Mouse (Mus musculus) midbrain, embryonic 10.5 days (tissue): ENCODE results near the gene Gm11639. TPM values are rescaled to one million over a fixed set of nuclear protein-coding genes. Genes with fewer than 3 reads are reported as not detected.
"Not testable (repeated sequence)": the region's sequence is repeated elsewhere in the genome, so short reads cannot be mapped to it uniquely, and the experiment has no call there.

Experiments
- DNase-seq: peaks from one replicate; pipeline ENCODE4 v3.0.0-alpha.2; 2017; ENCODE audit warnings: low spot score
- H3K27ac ChIP-seq: fragments of 300-500 bp; sonication (generic); replicated peaks from 2 replicates; pipeline ENCODE4 v1.5.1; 2016; ENCODE audit warnings: mild to moderate bottlenecking
- H3K27me3 ChIP-seq: fragments of 300-500 bp; sonication (generic); 2 replicates; pipeline ENCODE4 v1.6.1; 2016; ENCODE audit warnings: low read depth, mild to moderate bottlenecking; ENCODE audit not compliant: poor library complexity, severe bottlenecking
- H3K36me3 ChIP-seq: fragments of 300-500 bp; sonication (generic); 2 replicates; pipeline ENCODE4 v1.6.1; 2016; ENCODE audit warnings: mild to moderate bottlenecking, moderate library complexity
- H3K4me1 ChIP-seq: fragments of 300-500 bp; sonication (generic); 2 replicates; pipeline ENCODE4 v1.6.1; 2016
- H3K4me3 ChIP-seq: fragments of 300-500 bp; sonication (generic); 2 replicates; pipeline ENCODE4 v1.5.1; 2016; ENCODE audit warnings: mild to moderate bottlenecking, moderate library complexity
- H3K9me3 ChIP-seq: fragments of 300-500 bp; sonication (generic); replicated peaks from 2 replicates; pipeline ENCODE4 v1.6.1; 2016; ENCODE audit warnings: mild to moderate bottlenecking
- WGBS: fragments of 180-500 bp; shearing (Covaris S2); methylation state at CpG from one replicate; pipeline ENCODE4 v1.1.7; 2016; 5-methylcytosine and 5-hydroxymethylcytosine counted together
- polyA plus RNA-seq: library from polyadenylated mRNA; unstranded; fragments of >200 nt; fragmentation: Nextera tagmentation; extraction: Ambion mirVana; gene quantifications from 2 replicates; pipeline ENCODE4 v1.2.1, GENCODE M21; 2016

Gene Gm11639
- polyA plus RNA-seq, 1 experiment from 2014 or later, result not detected

DNA sequence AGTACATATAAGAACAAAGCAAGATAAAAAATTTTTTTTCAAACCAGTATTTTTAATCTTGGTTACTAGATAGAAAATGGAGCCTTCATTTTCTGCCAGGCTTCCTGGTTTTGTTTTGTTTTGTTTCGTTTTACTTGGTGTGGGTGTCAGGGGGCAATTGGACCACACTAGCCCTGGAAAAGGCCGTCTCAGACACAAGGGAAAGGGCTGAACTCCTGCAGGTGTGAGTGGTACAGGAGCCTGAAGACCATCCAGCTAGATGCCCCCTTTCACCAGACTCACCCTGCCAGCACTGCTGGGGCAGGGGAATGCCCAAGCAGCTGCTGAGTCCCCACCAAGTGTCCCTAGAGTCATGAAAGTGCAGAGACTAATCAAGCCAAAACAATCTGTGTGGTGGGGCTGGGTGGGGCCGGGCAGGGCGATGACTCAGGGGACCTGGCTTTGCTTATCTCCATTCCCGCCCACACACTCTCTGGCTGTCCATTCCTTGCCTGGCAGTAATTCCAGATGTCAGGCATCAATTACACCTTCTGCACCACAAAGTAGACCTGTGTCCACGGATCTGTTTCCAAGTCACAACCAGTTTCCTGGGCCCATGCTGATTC, 343.3 kb downstream of the Gm11639 start:
- 71% methylated on average over 6 of the region's 6 CpGs for WGBS
- no peak overlapping the region for H3K4me3 ChIP-seq
- no peaks in the 10 kb centered on the region for H3K9me3 ChIP-seq
- H3K27ac ChIP-seq, result no peak overlapping the region
- H3K4me1 ChIP-seq, result no peaks in the 10 kb centered on the region
- no peaks in the 10 kb centered on the region for H3K27me3 ChIP-seq
- no peaks in the 10 kb centered on the region for H3K36me3 ChIP-seq
- DNase-seq, result no peak

DNA sequence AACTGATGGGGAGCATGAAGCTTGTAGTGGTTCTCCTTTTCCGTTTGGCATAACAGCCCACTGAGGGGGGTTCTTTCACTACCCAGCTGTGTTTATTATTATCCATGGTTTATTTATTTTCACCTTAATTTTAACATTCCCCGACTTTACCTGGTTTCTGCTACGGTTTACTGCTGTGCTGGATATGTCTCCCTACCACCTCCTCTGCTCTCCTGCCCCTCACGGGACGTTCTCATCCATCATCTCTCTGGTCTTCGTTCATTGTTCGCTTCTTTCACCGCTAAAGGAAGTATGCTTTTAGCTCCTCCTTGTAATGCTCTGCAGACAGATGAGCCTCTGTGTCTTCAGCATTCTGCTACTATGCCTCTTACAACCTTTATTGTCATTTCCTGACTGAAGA, 344.0 kb downstream of the Gm11639 start:
- DNase-seq, result no peak

DNA sequence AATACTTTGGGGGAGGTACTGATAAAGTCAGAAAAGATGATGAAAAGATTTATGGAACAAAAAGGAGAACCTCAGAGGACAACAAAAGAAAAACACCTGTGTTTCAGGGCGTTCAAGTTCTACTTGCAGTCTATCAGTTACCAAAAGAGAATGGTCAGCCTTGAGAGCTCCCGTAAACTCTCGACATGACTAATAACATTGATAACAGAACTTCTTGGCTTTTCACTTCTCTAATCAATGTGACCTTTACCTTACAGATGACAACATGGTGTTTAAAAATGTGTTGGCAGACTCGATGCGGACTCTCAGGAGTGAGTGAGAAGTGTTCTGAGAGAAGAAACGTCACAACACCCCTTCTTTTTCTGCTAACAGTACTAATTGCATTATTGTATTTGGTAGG, 344.7 kb downstream of the Gm11639 start:
- 93% methylated on average over 6 of the region's 6 CpGs for WGBS
- Histone ChIP-seq H3K4me3 (no peak overlapping the region), H3K36me3 (no peaks in the 10 kb centered on the region), H3K9me3 (no peaks in the 10 kb centered on the region), H3K27ac (no peak overlapping the region), H3K27me3 (no peaks in the 10 kb centered on the region), H3K4me1 (no peaks in the 10 kb centered on the region)
- no peak for DNase-seq

More for the DNA sequence above, 344.0 kb downstream of the Gm11639 start:
- no peaks in the 10 kb centered on the region for H3K4me1 ChIP-seq
- H3K27ac ChIP-seq, result no peak overlapping the region
- 85% methylated on average over 8 of the region's 8 CpGs for WGBS
- H3K9me3 ChIP-seq, result no peaks in the 10 kb centered on the region
- no peaks in the 10 kb centered on the region for H3K27me3 ChIP-seq
- no peaks in the 10 kb centered on the region for H3K36me3 ChIP-seq
- no peak overlapping the region for H3K4me3 ChIP-seq

DNA sequence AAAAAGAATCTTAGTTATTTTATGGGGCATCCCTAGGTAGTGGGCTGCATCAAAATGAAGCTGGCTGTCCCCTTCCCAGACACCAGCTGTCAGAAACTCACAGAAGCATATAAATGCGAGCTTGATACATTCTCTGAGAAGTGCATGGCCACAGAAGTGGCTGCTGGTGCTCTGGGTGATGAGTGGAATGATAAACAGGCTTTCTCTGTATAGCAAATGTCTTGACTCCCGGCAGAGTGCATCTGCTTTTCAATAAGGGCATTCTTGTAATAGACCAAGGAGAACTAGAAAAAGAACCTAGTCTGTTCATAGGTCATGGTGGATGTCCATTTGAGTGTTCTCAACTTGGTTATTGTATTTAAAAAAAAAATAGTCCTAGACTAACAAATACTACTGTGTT, 345.6 kb downstream of the Gm11639 start:
- H3K9me3 ChIP-seq, result no peaks in the 10 kb centered on the region
- 68% methylated on average over 2 of the region's 2 CpGs for WGBS
- no peak for DNase-seq
- H3K27me3 ChIP-seq, result no peaks in the 10 kb centered on the region
- no peak overlapping the region for H3K4me3 ChIP-seq
- H3K36me3 ChIP-seq, result no peaks in the 10 kb centered on the region
- no peak overlapping the region for H3K27ac ChIP-seq
- H3K4me1 ChIP-seq, result no peaks in the 10 kb centered on the region

DNA sequence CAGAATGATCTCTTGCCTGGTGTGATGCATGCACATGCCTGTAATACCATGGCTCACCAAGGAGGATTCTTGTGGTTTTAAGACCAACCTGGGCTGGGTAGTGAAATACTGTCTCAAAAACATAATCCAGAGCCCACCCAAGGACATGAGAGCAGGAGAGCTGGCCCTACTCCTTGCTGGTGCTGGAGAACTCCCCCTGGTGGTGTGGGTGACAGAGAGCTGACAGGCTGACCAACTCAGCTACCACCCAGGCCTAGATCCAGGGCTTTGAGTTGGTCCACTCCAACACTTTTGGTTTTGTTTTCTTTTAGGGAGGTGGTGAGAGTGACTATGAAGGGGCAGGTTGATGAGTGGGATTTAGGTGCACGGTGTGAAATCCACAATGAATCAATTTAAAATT, 349.6 kb downstream of the Gm11639 start:
- no peak for DNase-seq
- Histone ChIP-seq H3K9me3 (no peaks in the 10 kb centered on the region), H3K36me3 (no peaks in the 10 kb centered on the region), H3K4me1 (no peaks in the 10 kb centered on the region), H3K4me3 (no peak overlapping the region), H3K27ac (no peak overlapping the region), H3K27me3 (no peaks in the 10 kb centered on the region)
- 89% methylated on average over 1 of the region's 1 CpGs for WGBS

DNA sequence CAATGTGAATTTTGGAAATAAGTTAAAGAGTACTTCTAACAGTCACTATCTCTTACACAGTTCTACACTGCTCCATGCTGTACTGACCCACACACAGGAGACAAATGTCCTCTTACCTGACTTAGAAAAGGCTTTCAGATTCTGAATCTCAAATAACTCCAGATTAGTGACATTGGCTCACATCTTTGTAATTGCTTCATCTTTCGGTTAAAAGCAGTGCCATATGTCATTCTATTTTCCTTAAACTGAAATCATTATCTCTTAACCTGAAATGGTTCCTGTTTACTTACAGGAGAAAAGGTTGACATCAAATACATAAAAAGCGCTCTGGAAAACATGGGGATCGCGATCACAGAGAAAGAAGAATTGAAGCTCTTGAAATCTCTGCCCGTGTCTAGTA, 377.8 kb downstream of the Gm11639 start, which contains the start of gene Efcab3:
Gene Efcab3, plus strand, starts transcription at position 301 of the 400 bp plus-strand sequence.
- no peaks in the 10 kb centered on the region for H3K9me3 ChIP-seq
- H3K27ac ChIP-seq, result no peak within 1 kb of the TSS
- H3K4me1 ChIP-seq, result no peaks in the 10 kb centered on the region
- WGBS, result 92% methylated on average over 5 of the region's 5 CpGs
- no peak within 1 kb of the TSS for H3K4me3 ChIP-seq
- H3K36me3 ChIP-seq, result no peaks in the 10 kb centered on the region
- DNase-seq, result no peak
- no peaks in the 10 kb centered on the region for H3K27me3 ChIP-seq

DNA sequence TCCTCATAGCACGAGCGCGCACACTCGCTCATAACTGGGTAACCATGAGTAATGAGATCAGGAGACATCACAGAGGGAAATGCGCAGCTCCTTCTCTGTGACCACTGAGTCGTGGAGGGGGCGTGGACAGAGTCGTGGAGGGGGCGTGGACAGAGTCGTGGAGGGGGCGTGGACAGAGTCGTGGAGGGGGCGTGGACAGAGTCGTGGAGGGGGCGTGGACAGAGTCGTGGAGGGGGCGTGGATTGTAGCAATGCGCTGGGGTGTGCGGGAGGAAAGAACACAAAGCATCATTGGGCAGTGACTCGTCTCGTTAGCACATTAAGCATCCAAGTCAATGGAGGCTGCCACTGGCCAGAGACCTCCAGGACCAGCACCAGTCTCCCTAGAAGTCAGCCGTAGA, 426.9 kb downstream of the Gm11639 start:
- not testable (repeated sequence) for H3K4me1 ChIP-seq, H3K27me3 ChIP-seq, H3K4me3 ChIP-seq, H3K9me3 ChIP-seq, H3K27ac ChIP-seq, H3K36me3 ChIP-seq, DNase-seq
- WGBS, result 79% methylated on average over 22 of the region's 22 CpGs

DNA sequence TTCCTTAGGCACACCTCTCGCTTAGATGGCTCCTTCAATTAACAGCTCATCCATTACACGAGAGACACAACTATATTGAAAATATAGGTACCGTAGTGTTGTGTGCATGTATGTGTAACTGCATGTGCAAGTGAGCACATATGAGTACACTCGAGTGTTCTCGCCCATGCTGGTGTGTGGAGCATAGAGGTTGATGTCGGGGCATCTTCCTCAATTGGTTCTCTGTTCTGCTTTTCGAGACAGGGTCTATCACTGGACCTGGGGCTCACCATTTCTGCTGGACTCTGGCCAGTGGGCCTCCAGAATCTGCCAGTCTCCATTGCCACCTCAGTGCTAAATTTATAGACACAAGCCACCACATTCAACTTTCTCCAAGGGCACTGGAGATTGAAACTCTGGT, 432.3 kb downstream of the Gm11639 start:
- H3K36me3 ChIP-seq, result no peaks in the 10 kb centered on the region
- no peak for DNase-seq
- H3K9me3 ChIP-seq, result no peaks in the 10 kb centered on the region
- H3K4me3 ChIP-seq, result no peak overlapping the region
- H3K27ac ChIP-seq, result no peak overlapping the region
- no peaks in the 10 kb centered on the region for H3K27me3 ChIP-seq
- 88% methylated on average over 7 of the region's 7 CpGs for WGBS
- H3K4me1 ChIP-seq, result 0 out of 2 replicates have a peak, but pooled peaks cover 3% of the 10 kb centered on the region

DNA sequence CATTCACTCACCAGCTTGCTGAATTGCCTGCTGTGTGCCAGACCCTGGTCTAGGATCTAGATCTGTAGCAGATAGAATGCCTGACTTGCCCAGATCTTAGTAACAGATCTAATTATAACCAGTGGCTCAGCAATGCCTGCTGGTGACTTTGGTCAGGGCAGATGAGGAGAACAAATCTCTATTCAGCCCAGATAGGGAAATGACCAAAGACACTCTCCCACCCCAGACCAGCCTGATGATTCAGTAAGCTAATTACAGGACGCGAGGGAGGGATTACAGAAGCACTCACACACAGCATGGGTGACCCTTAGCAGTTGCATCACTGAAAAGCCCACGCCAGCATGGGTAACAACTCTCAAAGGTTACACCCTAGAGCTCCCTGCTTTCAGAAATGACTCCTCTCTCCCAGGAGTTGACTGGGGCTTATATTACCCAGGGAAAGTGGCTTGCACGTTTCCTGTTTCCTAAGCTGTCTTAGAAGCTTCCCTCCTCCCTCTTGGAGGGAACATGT, 435.1 kb downstream of the Gm11639 start:
- H3K9me3 ChIP-seq, result no peaks in the 10 kb centered on the region
- H3K27me3 ChIP-seq, result no peaks in the 10 kb centered on the region
- H3K36me3 ChIP-seq, result no peaks in the 10 kb centered on the region
- 0 out of 2 replicates have a peak, but pooled peaks cover 3% of the 10 kb centered on the region for H3K4me1 ChIP-seq
- no peak overlapping the region for H3K4me3 ChIP-seq
- no peak for DNase-seq
- no peak overlapping the region for H3K27ac ChIP-seq
- 30% methylated on average over 4 of the region's 4 CpGs for WGBS

DNA sequence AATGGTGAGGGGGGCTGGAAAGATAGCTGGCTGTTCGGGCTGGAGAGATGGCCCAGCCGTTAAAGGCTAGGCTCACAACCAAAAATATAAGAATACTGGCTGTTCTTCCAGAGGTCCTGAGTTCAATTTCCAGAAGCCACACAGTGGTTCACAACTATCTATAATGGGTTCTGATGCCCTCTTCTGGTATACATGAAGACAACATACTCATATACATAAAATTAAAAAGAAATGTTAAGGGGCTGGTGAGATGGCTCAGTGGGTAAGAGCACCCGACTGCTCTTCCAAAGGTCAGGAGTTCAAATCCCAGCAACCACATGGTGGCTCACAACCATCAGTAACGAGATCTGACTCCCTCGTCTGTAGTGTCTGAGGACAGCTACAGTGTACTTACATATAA, 436.3 kb downstream of the Gm11639 start:
- not testable (repeated sequence) for H3K4me1 ChIP-seq, H3K27me3 ChIP-seq, H3K9me3 ChIP-seq, H3K4me3 ChIP-seq, H3K27ac ChIP-seq, DNase-seq, H3K36me3 ChIP-seq
- WGBS, result 78% methylated on average over 5 of the region's 5 CpGs

DNA sequence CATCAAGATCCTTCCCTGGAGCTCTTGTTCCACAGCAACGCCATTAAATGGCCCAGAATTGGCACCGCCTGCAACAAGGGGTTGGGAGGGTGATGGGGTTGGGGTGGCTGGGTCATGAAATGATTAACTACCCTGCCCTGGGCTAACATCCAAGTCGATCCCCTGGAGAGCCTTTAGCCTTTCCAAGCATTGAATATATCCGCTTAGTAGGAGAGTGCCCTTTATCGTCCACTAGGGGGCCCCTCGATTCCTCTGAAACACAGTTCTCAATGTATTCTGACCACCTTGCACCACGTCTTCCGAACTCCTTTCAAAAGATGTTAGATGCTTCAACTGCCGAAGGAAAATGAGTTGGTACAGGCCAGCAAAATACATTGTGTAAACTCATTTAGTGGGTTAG, 438.5 kb downstream of the Gm11639 start:
- Histone ChIP-seq H3K9me3 (no peaks in the 10 kb centered on the region), H3K27ac (no peak overlapping the region), H3K4me1 (peaks cover 15% of the 10 kb centered on the region), H3K4me3 (no peak overlapping the region), H3K27me3 (no peaks in the 10 kb centered on the region), H3K36me3 (peaks cover 4% of the 10 kb centered on the region)
- WGBS, result 11% methylated on average over 9 of the region's 9 CpGs
- DNase-seq, result peak; percentile 50

DNA sequence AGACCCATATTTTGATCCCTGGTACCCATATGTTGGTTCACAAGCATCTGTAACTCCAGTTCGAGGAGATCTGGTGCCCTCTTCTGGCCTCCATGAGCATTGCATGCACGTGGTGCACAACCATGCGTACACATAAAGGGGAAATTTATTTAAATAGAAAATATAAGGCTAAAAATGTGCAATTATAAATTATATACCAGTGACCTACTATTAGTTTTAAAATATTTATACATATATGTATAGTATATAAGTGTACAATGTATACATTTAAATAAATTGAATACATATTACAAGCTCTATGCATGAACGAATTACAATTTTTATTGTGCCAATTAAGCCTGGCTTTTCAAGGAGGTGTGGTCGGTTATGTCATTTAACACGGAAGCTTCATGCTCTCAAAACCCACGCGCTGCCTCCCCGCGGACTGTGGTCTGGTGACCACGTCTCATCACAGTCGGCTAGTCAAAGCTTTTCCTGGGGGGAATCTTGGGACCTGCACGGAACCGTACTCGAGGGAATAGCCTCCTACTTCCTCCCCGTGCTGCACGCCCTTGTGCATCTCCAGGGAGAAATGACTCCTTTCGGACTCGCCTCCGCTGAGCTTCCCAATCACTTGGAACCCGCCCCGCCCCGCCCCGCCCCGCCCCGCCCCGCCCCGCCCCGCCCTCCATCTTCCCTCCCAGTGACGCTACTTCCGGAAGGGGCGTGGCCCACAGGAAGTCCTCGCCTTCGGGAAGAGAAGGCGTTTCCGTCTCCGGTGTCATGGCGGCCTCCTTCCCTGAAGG, 440.4 kb downstream of the Gm11639 start, which contains the start of gene Mettl2:
Gene Mettl2, plus strand, starts transcription at position 691 of the 785 bp plus-strand sequence.
- Histone ChIP-seq H3K4me1 (peaks cover 13% of the 10 kb centered on the region), H3K36me3 (peaks cover 24% of the 10 kb centered on the region), H3K9me3 (no peaks in the 10 kb centered on the region), H3K27ac (peak within 1 kb of the TSS; percentile 79), H3K27me3 (no peaks in the 10 kb centered on the region), H3K4me3 (peak within 1 kb of the TSS; percentile 99)
- peak; percentile 90 for DNase-seq
- WGBS, result 3% methylated on average over 38 of the region's 38 CpGs

DNA sequence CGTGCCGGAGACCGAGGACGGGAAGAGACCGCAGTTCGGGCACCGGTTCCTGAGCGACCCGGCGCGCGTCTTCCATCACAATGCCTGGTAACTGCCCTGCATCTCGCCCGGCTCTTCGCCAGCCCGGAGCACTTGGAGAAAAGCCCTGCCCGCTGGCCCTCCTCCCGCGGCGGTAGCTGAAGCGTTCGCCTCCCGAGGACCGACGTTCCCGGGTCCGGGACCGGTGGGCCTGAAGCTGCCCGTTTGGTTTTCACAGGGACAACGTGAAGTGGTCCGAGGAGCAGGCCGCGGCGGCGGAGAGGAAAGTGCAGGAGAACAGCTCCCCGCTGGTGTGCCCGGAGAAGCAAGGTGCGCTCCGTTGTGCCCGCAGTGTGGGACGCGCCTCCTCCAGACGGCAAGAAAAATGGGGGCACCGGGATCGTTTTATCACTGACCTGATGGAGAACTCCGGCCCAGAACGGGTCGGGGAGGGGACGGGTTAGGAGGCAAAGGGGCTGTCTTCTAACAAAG, 441.1 kb downstream of the Gm11639 start:
- DNase-seq, result no peak
- Histone ChIP-seq H3K4me1 (peaks cover 13% of the 10 kb centered on the region), H3K36me3 (peaks cover 30% of the 10 kb centered on the region), H3K27me3 (no peaks in the 10 kb centered on the region), H3K27ac (peak overlapping the region; percentile 79), H3K4me3 (peak overlapping the region; percentile 99), H3K9me3 (no peaks in the 10 kb centered on the region)
- WGBS, result under 1% methylated on average over 49 of the region's 49 CpGs
